Mouse (Mus musculus): ENCODE measurements around the gene Cryaa. TPM values are rescaled to one million over a fixed set of nuclear protein-coding genes. Genes with fewer than 3 reads are reported as not detected.

Gene Cryaa
- polyA plus RNA-seq, 1 experiment from 2014 or later, result not detected

GRCm38 (mm10) chr17:31642913-31643312 lies 34.7 kb upstream of the Cryaa start:
- 70% methylated on average over 4 of the region's 4 CpGs for WGBS
- no peak overlapping the region for H3K9ac ChIP-seq
- ATAC-seq (ENCODE audit: low FRiP score, low read depth), result no peak
- no peaks in the 10 kb centered on the region for H3K4me1 ChIP-seq
- no peak overlapping the region for H3K4me3 ChIP-seq
- H3K27me3 ChIP-seq, result no peaks in the 10 kb centered on the region
- H3K9me3 ChIP-seq, result no peaks in the 10 kb centered on the region
- no peak overlapping the region for H3K4me2 ChIP-seq (replicated peaks)
- peaks cover 24% of the 10 kb centered on the region for H3K36me3 ChIP-seq
- H3K27ac ChIP-seq, result no peak overlapping the region

- H3K36me3 ChIP-seq, result peaks cover 58% of the 10 kb centered on the region
- no peaks in the 10 kb centered on the region for H3K4me1 ChIP-seq
- 91% methylated on average over 5 of the region's 5 CpGs for WGBS
- no peak overlapping the region for H3K4me3 ChIP-seq
- ATAC-seq (ENCODE audit: low FRiP score, low read depth), result no peak
- H3K27ac ChIP-seq, result no peak overlapping the region
- no peaks in the 10 kb centered on the region for H3K27me3 ChIP-seq
- no peaks in the 10 kb centered on the region for H3K9me3 ChIP-seq
- H3K4me2 ChIP-seq (replicated peaks), result no peak overlapping the region
- H3K9ac ChIP-seq, result no peak overlapping the region
Measured at GRCm38 (mm10) chr17:31646199-31647002, 31.2 kb upstream of the Cryaa start.

DNA sequence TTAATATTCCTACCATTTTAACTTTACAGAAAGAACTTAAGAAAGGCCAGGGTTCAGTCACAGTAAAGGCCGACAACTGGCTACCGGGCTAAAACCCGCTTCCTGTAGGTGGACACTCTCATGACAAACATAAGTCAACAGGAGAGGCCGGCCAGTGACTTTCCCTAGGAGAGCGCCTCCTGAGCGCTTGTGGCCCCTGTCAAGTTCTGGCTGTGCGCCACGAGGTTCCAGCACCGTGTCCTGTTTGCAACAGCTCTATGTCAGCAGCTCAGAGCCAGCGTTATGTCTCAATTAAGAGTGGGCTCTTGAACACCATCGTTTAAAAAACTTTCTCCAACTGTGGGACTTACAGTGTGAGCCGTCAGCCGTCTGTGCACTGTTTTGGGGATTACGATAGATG lies 25.5 kb upstream of the Cryaa start:
- H3K4me1 ChIP-seq, result peaks cover 18% of the 10 kb centered on the region
- no peak for ATAC-seq (ENCODE audit: low FRiP score, low read depth)
- no peak overlapping the region for H3K4me2 ChIP-seq (replicated peaks)
- H3K9me3 ChIP-seq, result no peaks in the 10 kb centered on the region
- no peak overlapping the region for H3K9ac ChIP-seq
- H3K27me3 ChIP-seq, result no peaks in the 10 kb centered on the region
- H3K36me3 ChIP-seq, result peaks cover 94% of the 10 kb centered on the region
- H3K27ac ChIP-seq, result no peak overlapping the region
- H3K4me3 ChIP-seq, result no peak overlapping the region
- WGBS, result 91% methylated on average over 14 of the region's 14 CpGs

GRCm38 (mm10) chr17:31653277-31653676 lies 24.3 kb upstream of the Cryaa start:
- no peak overlapping the region for H3K27ac ChIP-seq
- H3K4me2 ChIP-seq (replicated peaks), result no peak overlapping the region
- ATAC-seq (ENCODE audit: low FRiP score, low read depth), result no peak
- H3K4me3 ChIP-seq, result no peak overlapping the region
- 0 out of 2 replicates have a peak overlapping the region, but pooled peaks have one; percentile 19 for H3K9ac ChIP-seq
- 86% methylated on average over 6 of the region's 6 CpGs for WGBS
- no peaks in the 10 kb centered on the region for H3K9me3 ChIP-seq
- H3K36me3 ChIP-seq, result peaks cover 85% of the 10 kb centered on the region
- H3K27me3 ChIP-seq, result no peaks in the 10 kb centered on the region
- peaks cover 23% of the 10 kb centered on the region for H3K4me1 ChIP-seq

GRCm38 (mm10) chr17:31655366-31655765 lies 22.2 kb upstream of the Cryaa start:
- 81% methylated on average over 4 of the region's 4 CpGs for WGBS
- Histone ChIP-seq H3K27me3 (no peaks in the 10 kb centered on the region), H3K4me3 (no peak overlapping the region), H3K27ac (no peak overlapping the region), H3K36me3 (peaks cover 64% of the 10 kb centered on the region), H3K9ac (no peak overlapping the region), H3K9me3 (no peaks in the 10 kb centered on the region), H3K4me1 (peaks cover 27% of the 10 kb centered on the region), H3K4me2 (replicated peaks) (no peak overlapping the region)
- no peak for ATAC-seq (ENCODE audit: low FRiP score, low read depth)

DNA sequence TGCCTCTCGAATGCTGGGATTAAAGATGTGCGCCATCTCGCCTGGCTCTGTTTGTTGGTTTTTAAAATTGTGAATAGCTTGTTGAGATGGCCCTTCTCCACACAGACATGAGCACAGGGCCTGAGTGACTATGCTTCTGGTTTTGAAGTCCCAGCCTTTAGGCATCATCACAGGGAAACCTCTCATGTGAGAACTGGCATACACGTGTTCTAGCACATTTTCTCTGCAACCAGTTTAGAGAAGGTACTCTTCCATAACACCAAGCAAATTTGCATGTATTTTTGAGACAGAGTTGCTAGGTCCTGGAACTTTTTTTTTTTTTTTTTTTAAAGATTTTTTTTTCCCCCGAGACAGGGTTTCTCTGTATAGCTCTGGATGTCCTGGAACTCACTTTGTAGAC lies 20.9 kb upstream of the Cryaa start:
- no peak for ATAC-seq (ENCODE audit: low FRiP score, low read depth)
- Histone ChIP-seq H3K9me3 (no peaks in the 10 kb centered on the region), H3K36me3 (peaks cover 51% of the 10 kb centered on the region), H3K27ac (no peak overlapping the region), H3K4me1 (peaks cover 27% of the 10 kb centered on the region), H3K4me3 (peak overlapping the region; percentile 98; the same call in 1 of the 2 replicates), H3K4me2 (replicated peaks) (peak overlapping the region; percentile 94), H3K27me3 (no peaks in the 10 kb centered on the region), H3K9ac (no peak overlapping the region)
- 85% methylated on average over 5 of the region's 5 CpGs for WGBS

GRCm38 (mm10) chr17:31657141-31657983 lies 20.2 kb upstream of the Cryaa start:
- Histone ChIP-seq H3K27ac (no peak overlapping the region), H3K4me2 (replicated peaks) (peak overlapping the region; percentile 94), H3K9me3 (no peaks in the 10 kb centered on the region), H3K4me1 (peaks cover 27% of the 10 kb centered on the region), H3K9ac (peak overlapping the region; percentile 98), H3K27me3 (no peaks in the 10 kb centered on the region), H3K4me3 (peak overlapping the region; percentile 98), H3K36me3 (peaks cover 44% of the 10 kb centered on the region)
- WGBS, result 46% methylated on average over 12 of the region's 12 CpGs
- ATAC-seq (ENCODE audit: low FRiP score, low read depth), result no peak

DNA sequence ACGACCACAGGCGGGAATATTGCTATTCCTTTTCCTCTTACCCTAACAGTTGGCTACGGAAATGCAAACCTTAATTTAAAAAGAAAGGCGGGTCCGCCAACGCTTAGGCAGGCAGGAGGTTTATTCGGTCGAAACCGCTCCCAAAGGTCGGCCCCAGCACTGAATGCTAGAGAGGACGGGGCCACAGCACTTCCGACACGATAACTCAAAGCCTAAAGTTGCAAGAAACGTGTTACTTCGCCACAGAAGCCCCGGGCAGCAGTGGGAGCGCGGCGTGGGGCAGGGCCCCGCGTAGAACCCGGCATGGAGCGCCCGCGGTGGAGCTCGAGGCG lies 19.5 kb upstream of the Cryaa start:
- H3K4me1 ChIP-seq, result peaks cover 27% of the 10 kb centered on the region
- no peak for ATAC-seq (ENCODE audit: low FRiP score, low read depth)
- peak overlapping the region; percentile 94 for H3K4me2 ChIP-seq (replicated peaks)
- peak overlapping the region; percentile 98 for H3K9ac ChIP-seq
- H3K4me3 ChIP-seq, result peak overlapping the region; percentile 98
- peak overlapping the region; percentile 81; the same call in 1 of the 2 replicates for H3K27ac ChIP-seq
- no peaks in the 10 kb centered on the region for H3K9me3 ChIP-seq
- no peaks in the 10 kb centered on the region for H3K27me3 ChIP-seq
- peaks cover 38% of the 10 kb centered on the region for H3K36me3 ChIP-seq
- WGBS, result under 1% methylated on average over 27 of the region's 27 CpGs

DNA sequence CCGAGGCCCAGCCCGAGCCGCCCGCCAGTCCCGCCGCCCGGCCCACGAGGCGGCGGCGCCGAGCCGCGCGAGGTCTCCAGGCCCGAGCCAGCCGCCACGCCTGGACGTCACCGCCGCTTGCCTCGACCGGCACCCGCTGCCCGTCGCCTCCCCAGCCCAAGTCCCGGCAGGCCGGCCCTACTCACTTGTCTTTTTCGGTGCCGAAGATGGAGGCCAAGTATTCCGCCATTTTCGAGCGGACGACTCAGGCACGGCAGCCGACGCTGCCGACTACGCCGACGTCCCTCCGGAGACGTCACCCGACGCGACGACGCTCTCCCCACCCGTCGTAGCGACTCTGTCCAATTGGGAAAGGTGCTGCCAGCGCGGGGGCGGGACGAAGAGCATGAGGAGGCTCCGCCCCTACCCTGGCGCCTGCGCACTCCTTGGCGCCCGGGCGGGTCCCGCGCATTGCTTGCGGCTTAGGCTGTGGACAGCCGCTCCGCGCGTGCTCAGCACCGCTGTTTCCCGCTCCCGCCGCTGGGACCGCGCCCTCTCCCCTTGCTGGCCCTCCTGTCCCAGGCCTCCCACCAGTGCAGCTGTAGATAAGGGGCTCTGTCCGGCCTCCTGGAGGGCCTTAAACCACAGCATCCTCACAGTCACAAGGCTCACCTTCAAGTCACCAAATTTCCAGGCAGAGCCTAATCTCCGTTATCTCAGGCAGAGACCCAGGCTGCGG lies 19.0 kb upstream of the Cryaa start, which contains the start of gene U2af1:
U2af1 (minus strand) TSS at position 425 of the 718 bp plus-strand sequence.
- ATAC-seq (ENCODE audit: low FRiP score, low read depth), result peak; percentile 98
- H3K9ac ChIP-seq, result peak within 1 kb of the TSS; percentile 98
- H3K27me3 ChIP-seq, result no peaks in the 10 kb centered on the region
- H3K4me1 ChIP-seq, result peaks cover 27% of the 10 kb centered on the region
- peaks cover 32% of the 10 kb centered on the region for H3K36me3 ChIP-seq
- under 1% methylated on average over 73 of the region's 77 CpGs for WGBS
- H3K4me2 ChIP-seq (replicated peaks), result peak within 1 kb of the TSS; percentile 94
- peak within 1 kb of the TSS; percentile 98 for H3K4me3 ChIP-seq
- no peaks in the 10 kb centered on the region for H3K9me3 ChIP-seq
- peak within 1 kb of the TSS; percentile 87 for H3K27ac ChIP-seq

DNA sequence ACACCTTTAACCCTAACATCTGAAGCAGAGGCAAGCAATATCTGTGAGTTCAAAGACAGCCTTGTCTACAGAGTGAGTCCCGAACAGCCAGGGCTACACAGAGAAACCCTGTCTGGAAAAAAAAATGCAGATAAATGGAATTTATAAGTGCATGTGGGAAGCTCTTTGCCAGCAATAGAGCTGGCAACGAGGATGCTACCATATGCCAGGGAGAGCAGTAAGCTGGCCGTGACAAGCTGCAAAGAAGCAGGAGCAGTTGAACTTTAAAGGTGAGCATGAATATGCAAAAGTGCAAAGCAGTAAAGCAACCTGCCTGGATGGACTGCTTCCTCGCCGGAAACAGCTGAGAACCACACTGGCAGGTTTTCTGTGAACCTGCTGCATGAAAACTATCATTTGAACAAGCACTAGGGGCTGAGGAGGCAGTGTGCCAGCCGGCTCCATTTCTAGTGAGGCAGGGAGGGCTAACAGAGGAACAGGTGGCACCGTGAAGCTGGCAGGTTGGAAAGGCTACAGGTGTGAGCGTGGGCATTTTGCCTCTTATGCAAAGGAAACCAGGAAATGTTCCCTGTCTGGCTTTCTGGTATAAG lies 16.9 kb upstream of the Cryaa start:
- Histone ChIP-seq H3K27ac (no peak overlapping the region), H3K4me3 (no peak overlapping the region), H3K9ac (no peak overlapping the region; the same call in 1 of the 2 replicates), H3K4me2 (replicated peaks) (no peak overlapping the region), H3K27me3 (no peaks in the 10 kb centered on the region), H3K36me3 (peaks cover 13% of the 10 kb centered on the region), H3K4me1 (peaks cover 20% of the 10 kb centered on the region), H3K9me3 (no peaks in the 10 kb centered on the region)
- 67% methylated on average over 8 of the region's 8 CpGs for WGBS
- ATAC-seq (ENCODE audit: low FRiP score, low read depth), result no peak

DNA sequence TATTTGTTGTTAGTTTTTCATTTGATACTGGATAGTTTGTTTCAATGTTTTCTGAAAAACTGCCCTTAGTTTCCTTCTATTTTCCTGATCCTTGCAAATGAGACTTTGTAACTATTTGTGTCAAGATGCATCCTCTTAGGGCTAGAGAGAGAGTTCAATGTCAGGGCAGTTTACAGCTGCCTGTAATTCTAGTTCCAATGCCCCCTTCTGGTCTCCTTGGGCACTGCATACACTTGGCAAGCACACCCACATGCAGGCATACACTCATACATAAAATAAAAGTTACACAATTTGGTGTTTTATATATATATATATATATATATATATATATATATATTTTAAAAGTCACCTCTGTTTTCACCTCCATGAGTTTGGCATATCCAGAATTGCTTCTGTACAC lies 14.8 kb upstream of the Cryaa start:
- Histone ChIP-seq H3K9ac (no peak overlapping the region), H3K4me3 (no peak overlapping the region), H3K4me1 (peaks cover 4% of the 10 kb centered on the region; the same call in 1 of the 2 replicates), H3K9me3 (no peaks in the 10 kb centered on the region), H3K4me2 (replicated peaks) (no peak overlapping the region), H3K36me3 (no peaks in the 10 kb centered on the region), H3K27ac (no peak overlapping the region), H3K27me3 (no peaks in the 10 kb centered on the region)
- ATAC-seq (ENCODE audit: low FRiP score, low read depth), result no peak

Data from limb, embryonic 13.5 days (tissue).